Mouse (Mus musculus) forebrain, embryonic 12.5 days (tissue): ENCODE measurements at regions not wholly inside any gene's neighbourhood (a gene's known extent, or its start where the extent isn't known, plus 50 kb on each side); places are given as distances from the start of the nearest gene placed in this dataset.

Source experiments
- ATAC-seq: fragments of 200-750 bp; cut with Nextera tagmentation; 2 replicates; pipeline ENCODE4 v1.8.0; 2017; ENCODE audit warnings: moderate TSS enrichment; ENCODE audit not compliant: low FRiP score
- H3K27ac ChIP-seq: fragments of 300-500 bp; sonication (generic); 2 replicates; pipeline ENCODE4 v1.5.1; 2016; ENCODE audit warnings: mild to moderate bottlenecking
- H3K27me3 ChIP-seq: fragments of 300-500 bp; sonication (generic); 2 replicates; pipeline ENCODE4 v1.6.1; 2016; ENCODE audit warnings: mild to moderate bottlenecking
- H3K36me3 ChIP-seq: fragments of 300-500 bp; sonication (generic); replicated peaks from 2 replicates; pipeline ENCODE4 v1.6.1; 2016; ENCODE audit warnings: mild to moderate bottlenecking
- H3K4me1 ChIP-seq: fragments of 300-500 bp; sonication (generic); 2 replicates; pipeline ENCODE4 v1.6.1; 2016
- H3K4me2 ChIP-seq: fragments of 300-500 bp; sonication (generic); 2 replicates; pipeline ENCODE4 v1.6.1; 2016; ENCODE audit warnings: mild to moderate bottlenecking, moderate library complexity
- H3K4me3 ChIP-seq: fragments of 300-500 bp; sonication (generic); replicated peaks from 2 replicates; pipeline ENCODE4 v1.5.1; 2016; ENCODE audit warnings: mild to moderate bottlenecking
- H3K9ac ChIP-seq: fragments of 300-500 bp; sonication (generic); 2 replicates; pipeline ENCODE4 v1.6.1; 2016; ENCODE audit warnings: mild to moderate bottlenecking
- H3K9me3 ChIP-seq: fragments of 300-500 bp; sonication (generic); 2 replicates; pipeline ENCODE4 v1.6.1; 2016
- WGBS: fragments of 180-500 bp; shearing (Covaris S2); methylation state at CpG from one replicate; pipeline ENCODE4 v1.1.7; 2016; 5-methylcytosine and 5-hydroxymethylcytosine counted together

GRCm38 (mm10) chr1:23532659-23533058 is 135.1 kb upstream of the Ogfrl1 start:
- H3K27ac ChIP-seq, result no peak overlapping the region
- no peak overlapping the region for H3K4me2 ChIP-seq
- H3K9ac ChIP-seq, result no peak overlapping the region
- H3K9me3 ChIP-seq, result no peaks in the 10 kb centered on the region
- no peak for ATAC-seq
- 79% methylated on average over 3 of the region's 3 CpGs for WGBS
- no peak overlapping the region for H3K4me3 ChIP-seq
- no peaks in the 10 kb centered on the region for H3K4me1 ChIP-seq
- no peaks in the 10 kb centered on the region for H3K36me3 ChIP-seq
- no peaks in the 10 kb centered on the region for H3K27me3 ChIP-seq

- ATAC-seq, result no peak
- no peaks in the 10 kb centered on the region for H3K36me3 ChIP-seq
- WGBS, result 79% methylated on average over 10 of the region's 10 CpGs
- H3K4me2 ChIP-seq, result no peak overlapping the region
- no peaks in the 10 kb centered on the region for H3K9me3 ChIP-seq
- no peak overlapping the region for H3K9ac ChIP-seq
- H3K27me3 ChIP-seq, result no peaks in the 10 kb centered on the region
- no peaks in the 10 kb centered on the region for H3K4me1 ChIP-seq
- H3K27ac ChIP-seq, result no peak overlapping the region
- no peak overlapping the region for H3K4me3 ChIP-seq
Observed at GRCm38 (mm10) chr1:23536621-23537020, 139.0 kb upstream of the Ogfrl1 start.

- Histone ChIP-seq H3K27me3 (no peaks in the 10 kb centered on the region), H3K4me2 (no peak overlapping the region), H3K36me3 (no peaks in the 10 kb centered on the region), H3K4me1 (no peaks in the 10 kb centered on the region), H3K9ac (no peak overlapping the region), H3K4me3 (no peak overlapping the region), H3K9me3 (no peaks in the 10 kb centered on the region), H3K27ac (no peak overlapping the region)
- no peak for ATAC-seq
- WGBS, result 37% methylated on average over 6 of the region's 6 CpGs
Observed at GRCm38 (mm10) chr1:23538419-23538818, 140.8 kb upstream of the Ogfrl1 start.

GRCm38 (mm10) chr1:23540594-23540993 is 143.0 kb upstream of the Ogfrl1 start:
- H3K9me3 ChIP-seq, result no peaks in the 10 kb centered on the region
- H3K27ac ChIP-seq, result no peak overlapping the region
- H3K4me1 ChIP-seq, result no peaks in the 10 kb centered on the region
- H3K27me3 ChIP-seq, result no peaks in the 10 kb centered on the region
- ATAC-seq, result no peak
- no peaks in the 10 kb centered on the region for H3K36me3 ChIP-seq
- H3K4me3 ChIP-seq, result no peak overlapping the region
- no peak overlapping the region for H3K9ac ChIP-seq
- H3K4me2 ChIP-seq, result no peak overlapping the region
- 89% methylated on average over 7 of the region's 7 CpGs for WGBS

DNA sequence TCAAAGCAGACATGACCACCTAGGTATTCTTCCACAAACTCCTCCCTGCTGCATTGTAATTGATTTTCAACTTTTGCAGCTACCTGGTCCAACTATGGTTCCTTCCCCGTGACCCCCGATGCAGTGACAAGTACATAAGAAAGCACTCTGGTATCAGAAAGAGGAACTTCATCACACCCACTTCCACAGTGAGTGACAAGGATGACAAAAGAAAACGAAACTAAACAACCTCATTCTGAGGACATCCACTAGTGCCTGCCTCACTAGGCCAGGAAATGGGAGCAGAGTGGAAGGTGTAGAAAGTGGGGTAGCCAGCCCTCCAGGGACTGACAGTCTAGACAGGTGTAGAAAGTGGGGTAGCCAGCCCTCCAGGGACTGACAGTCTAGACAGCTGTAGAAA is 158.2 kb upstream of the Ogfrl1 start:
- Histone ChIP-seq H3K27ac (no peak overlapping the region), H3K27me3 (no peaks in the 10 kb centered on the region), H3K4me1 (no peaks in the 10 kb centered on the region), H3K4me2 (no peak overlapping the region), H3K36me3 (no peaks in the 10 kb centered on the region), H3K9me3 (no peaks in the 10 kb centered on the region), H3K4me3 (no peak overlapping the region), H3K9ac (no peak overlapping the region)
- no peak for ATAC-seq
- 84% methylated on average over 3 of the region's 3 CpGs for whole genome bisulfite sequencing

GRCm38 (mm10) chr1:23568106-23568505 is 170.5 kb upstream of the Ogfrl1 start:
- Histone ChIP-seq H3K27me3 (no peaks in the 10 kb centered on the region), H3K4me1 (no peaks in the 10 kb centered on the region), H3K4me3 (no peak overlapping the region), H3K27ac (no peak overlapping the region), H3K4me2 (no peak overlapping the region), H3K36me3 (no peaks in the 10 kb centered on the region), H3K9ac (no peak overlapping the region), H3K9me3 (no peaks in the 10 kb centered on the region)
- no peak for ATAC-seq
- WGBS, result 91% methylated on average over 5 of the region's 5 CpGs

GRCm38 (mm10) chr1:23574461-23574860 is 176.9 kb upstream of the Ogfrl1 start:
- ATAC-seq, result peak; percentile 46; the same call in 1 of the 2 replicates
- H3K36me3 ChIP-seq, result no peaks in the 10 kb centered on the region
- H3K27ac ChIP-seq, result 0 out of 2 replicates have a peak overlapping the region, but pooled peaks have one; percentile 31
- H3K4me3 ChIP-seq, result no peak overlapping the region
- H3K9ac ChIP-seq, result no peak overlapping the region
- H3K27me3 ChIP-seq, result no peaks in the 10 kb centered on the region
- H3K4me1 ChIP-seq, result no peaks in the 10 kb centered on the region
- H3K9me3 ChIP-seq, result no peaks in the 10 kb centered on the region
- WGBS, result 50% methylated on average over 7 of the region's 7 CpGs
- no peak overlapping the region for H3K4me2 ChIP-seq

DNA sequence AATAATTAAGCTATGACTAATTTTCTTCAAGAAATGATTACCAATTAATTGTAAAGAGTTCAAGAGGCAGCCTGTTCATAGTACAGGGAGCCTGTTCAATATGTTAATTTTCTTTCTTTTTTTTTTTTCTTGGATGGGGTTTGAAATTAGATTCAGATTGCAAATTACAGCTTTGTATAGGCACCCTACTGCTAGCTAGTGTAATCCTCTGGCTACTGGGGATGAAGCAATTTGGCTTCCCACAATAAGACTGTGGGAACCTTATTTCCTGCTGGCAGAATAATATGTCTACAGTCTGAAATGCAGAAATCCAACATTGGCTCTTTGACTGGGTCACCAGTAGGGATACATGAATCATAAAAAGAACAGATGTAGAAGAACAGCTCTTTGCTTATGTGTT is 177.4 kb upstream of the Ogfrl1 start:
- Histone ChIP-seq H3K4me3 (no peak overlapping the region), H3K9ac (no peak overlapping the region), H3K27ac (no peak overlapping the region), H3K4me2 (no peak overlapping the region), H3K9me3 (no peaks in the 10 kb centered on the region), H3K4me1 (no peaks in the 10 kb centered on the region), H3K27me3 (no peaks in the 10 kb centered on the region), H3K36me3 (no peaks in the 10 kb centered on the region)
- peak; percentile 82 for ATAC-seq

- peak; percentile 55; the same call in 1 of the 2 replicates for ATAC-seq
- no peak overlapping the region for H3K27ac ChIP-seq
- no peak overlapping the region for H3K9ac ChIP-seq
- H3K36me3 ChIP-seq, result no peaks in the 10 kb centered on the region
- no peaks in the 10 kb centered on the region for H3K9me3 ChIP-seq
- no peak overlapping the region for H3K4me2 ChIP-seq
- H3K4me1 ChIP-seq, result no peaks in the 10 kb centered on the region
- no peak overlapping the region for H3K4me3 ChIP-seq
- 78% methylated on average over 2 of the region's 2 CpGs for WGBS
- H3K27me3 ChIP-seq, result no peaks in the 10 kb centered on the region
Observed at GRCm38 (mm10) chr1:23575515-23575914, 177.9 kb upstream of the Ogfrl1 start.

DNA sequence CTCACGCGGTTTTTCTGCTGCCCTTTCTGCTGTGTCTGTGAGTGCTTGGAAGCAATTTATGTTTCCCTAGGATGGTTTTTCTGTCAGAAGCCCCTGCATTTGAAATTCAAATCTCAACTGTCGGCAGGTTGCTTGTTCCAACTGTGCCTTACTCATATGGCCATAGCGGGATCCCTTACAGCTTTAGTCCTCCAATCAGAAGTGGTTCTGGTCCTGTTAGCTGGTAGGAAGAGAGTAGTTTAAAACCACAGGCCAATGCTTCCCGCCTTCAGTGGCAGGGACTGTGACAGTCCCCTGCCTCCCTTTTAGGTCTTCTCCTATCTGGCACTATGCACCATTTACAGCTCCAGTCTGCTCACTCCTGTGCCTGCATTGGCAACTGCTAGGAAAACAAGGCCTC is 178.6 kb upstream of the Ogfrl1 start:
- H3K27me3 ChIP-seq, result no peaks in the 10 kb centered on the region
- no peak for ATAC-seq
- 66% methylated on average over 5 of the region's 5 CpGs for WGBS
- no peak overlapping the region for H3K4me2 ChIP-seq
- no peaks in the 10 kb centered on the region for H3K4me1 ChIP-seq
- no peaks in the 10 kb centered on the region for H3K9me3 ChIP-seq
- H3K27ac ChIP-seq, result no peak overlapping the region
- H3K9ac ChIP-seq, result no peak overlapping the region
- no peak overlapping the region for H3K4me3 ChIP-seq
- H3K36me3 ChIP-seq, result no peaks in the 10 kb centered on the region

- no peaks in the 10 kb centered on the region for H3K36me3 ChIP-seq
- 89% methylated on average over 6 of the region's 6 CpGs for WGBS
- H3K9ac ChIP-seq, result no peak overlapping the region
- no peak overlapping the region for H3K4me2 ChIP-seq
- no peaks in the 10 kb centered on the region for H3K4me1 ChIP-seq
- no peak overlapping the region for H3K4me3 ChIP-seq
- no peaks in the 10 kb centered on the region for H3K27me3 ChIP-seq
- no peaks in the 10 kb centered on the region for H3K9me3 ChIP-seq
- no peak overlapping the region for H3K27ac ChIP-seq
- no peak for ATAC-seq
Observed at GRCm38 (mm10) chr1:23589414-23589942, 172.1 kb upstream of the B3gat2 start.

- H3K4me2 ChIP-seq, result no peak overlapping the region
- H3K27me3 ChIP-seq, result no peaks in the 10 kb centered on the region
- no peak for ATAC-seq
- WGBS, result 90% methylated on average over 4 of the region's 4 CpGs
- no peak overlapping the region for H3K9ac ChIP-seq
- H3K9me3 ChIP-seq, result no peaks in the 10 kb centered on the region
- no peaks in the 10 kb centered on the region for H3K36me3 ChIP-seq
- no peak overlapping the region for H3K27ac ChIP-seq
- H3K4me1 ChIP-seq, result no peaks in the 10 kb centered on the region
- H3K4me3 ChIP-seq, result no peak overlapping the region
Observed at GRCm38 (mm10) chr1:23602710-23603291, 158.8 kb upstream of the B3gat2 start.

DNA sequence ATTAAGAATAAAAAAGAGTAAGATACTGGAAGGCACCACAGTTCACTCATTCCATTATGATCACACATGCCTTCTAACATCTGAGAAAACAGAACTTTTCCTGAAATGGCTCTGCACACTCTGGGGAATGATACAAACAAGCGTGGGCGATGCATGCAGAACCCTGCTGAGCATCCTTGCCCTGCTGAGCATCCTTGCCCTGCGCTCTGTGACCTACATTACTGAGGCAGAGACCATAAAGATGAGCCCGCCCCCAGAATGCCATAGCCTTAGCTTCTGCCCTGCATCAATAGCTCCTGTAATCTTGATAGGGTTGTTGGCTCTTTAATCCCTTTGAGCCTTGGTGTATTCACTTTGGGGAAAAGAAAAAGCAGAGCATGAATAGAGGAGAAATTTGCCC is 132.2 kb upstream of the B3gat2 start:
- Histone ChIP-seq H3K36me3 (no peaks in the 10 kb centered on the region), H3K4me3 (no peak overlapping the region), H3K27ac (no peak overlapping the region), H3K9me3 (no peaks in the 10 kb centered on the region), H3K4me2 (no peak overlapping the region), H3K27me3 (no peaks in the 10 kb centered on the region), H3K4me1 (peaks cover 3% of the 10 kb centered on the region; the same call in 1 of the 2 replicates), H3K9ac (no peak overlapping the region)
- no peak for ATAC-seq
- WGBS, result 52% methylated on average over 4 of the region's 4 CpGs
